Mouse (Mus musculus) myocyte (in vitro differentiated cells): Measurements from ENCODE around the gene Itpr1.

Source experiments
- E2F4 ChIP-seq: IDR thresholded peaks from one replicate; pipeline ENCODE4 v1.6.1; 2011; ENCODE audit warnings: mild to moderate bottlenecking, control low read depth, moderate library complexity; ENCODE audit not compliant: insufficient read depth
- MAX ChIP-seq: IDR thresholded peaks from one replicate; pipeline ENCODE4 v1.6.1; 2011; ENCODE audit warnings: low read depth, mild to moderate bottlenecking, control low read depth
- MYOG ChIP-seq, 3 experiments: IDR thresholded peaks; one replicate each; pipeline ENCODE4 v1.6.1; 2011; ENCODE audit warnings: control low read depth in 2 of 3, low read depth in 2 of 3, mild to moderate bottlenecking in 2 of 3; ENCODE audit not compliant: insufficient read length in 2 of 3, control insufficient read depth in 1 of 3, insufficient read depth in 1 of 3
- POLR2A ChIP-seq: IDR thresholded peaks from one replicate; pipeline ENCODE4 v1.6.1; 2011; ENCODE audit warnings: low read depth, mild to moderate bottlenecking, control low read depth, moderate library complexity; ENCODE audit not compliant: insufficient read length
- POLR2AphosphoS2 ChIP-seq: IDR thresholded peaks from one replicate; pipeline ENCODE4 v1.6.1; 2011; ENCODE audit warnings: low read depth, control low read depth; ENCODE audit not compliant: insufficient read length
- REST ChIP-seq: IDR thresholded peaks from one replicate; pipeline ENCODE4 v1.6.1; 2011; ENCODE audit warnings: mild to moderate bottlenecking, control low read depth, moderate library complexity; ENCODE audit not compliant: insufficient read depth, insufficient read length
- SRF ChIP-seq: IDR thresholded peaks from one replicate; pipeline ENCODE4 v1.6.1; 2011; ENCODE audit warnings: low read depth; ENCODE audit not compliant: control insufficient read depth, insufficient read length
- TCF12 ChIP-seq: IDR thresholded peaks from one replicate; pipeline ENCODE4 v1.6.1; 2011; ENCODE audit warnings: mild to moderate bottlenecking, control low read depth; ENCODE audit not compliant: poor library complexity, insufficient read depth, severe bottlenecking
- TCF3 ChIP-seq: IDR thresholded peaks from one replicate; pipeline ENCODE4 v1.6.1; 2011; ENCODE audit warnings: low read depth, control low read depth; ENCODE audit not compliant: insufficient read length
- USF1 ChIP-seq: IDR thresholded peaks from one replicate; pipeline ENCODE4 v1.6.1; 2011; ENCODE audit warnings: low read depth, mild to moderate bottlenecking, control low read depth, moderate library complexity

GRCm38 (mm10) chr6:108273451-108273850 is 60.6 kb downstream of the Itpr1 start:
- no peak for TF ChIP-seq USF1
- no peak for TF ChIP-seq POLR2A
- no peak for TF ChIP-seq E2F4
- TF ChIP-seq SRF = no peak
- no peak for TF ChIP-seq TCF3
- no peak for TF ChIP-seq MAX
- TF ChIP-seq REST = no peak
- no peak for TF ChIP-seq TCF12
- TF ChIP-seq MYOG (IDR thresholded peaks at IDR 0.05; ENCODE audit: control insufficient read depth in 1 of 3, insufficient read depth in 1 of 3, insufficient read length in 2 of 3, low read depth in 2 of 3) = no peak
- TF ChIP-seq POLR2AphosphoS2 = no peak
